Mouse (Mus musculus): ENCODE data around the gene Svep1. TPM values are rescaled to one million over a fixed set of nuclear protein-coding genes. Genes with fewer than 3 reads are reported as not detected.
A peak's percentile ranks its signal among the peaks of the same experiment; 100 is the strongest.

Gene Svep1
- total RNA-seq, 2 experiments from 2014 or later, result 0.45 to 0.86 TPM

GRCm38 (mm10) chr4:58085340-58085739, 121.3 kb downstream of the Svep1 start:
- DNase-seq (ENCODE audit: low spot score in 2 of 2), result no peak

- no peak for DNase-seq (ENCODE audit: low spot score in 2 of 2)
Measured at GRCm38 (mm10) chr4:58084155-58084554, 122.5 kb downstream of the Svep1 start.

GRCm38 (mm10) chr4:58082588-58082987, 124.1 kb downstream of the Svep1 start:
- peak; percentile 42 to 81 for DNase-seq (ENCODE audit: low spot score in 2 of 2)

- peak; percentile 16 to 52 for DNase-seq (ENCODE audit: low spot score in 2 of 2)
Measured at GRCm38 (mm10) chr4:58079631-58080030, 127.0 kb downstream of the Svep1 start.

- DNase-seq (ENCODE audit: low spot score in 2 of 2), result peak in 1 of 2 experiments; percentile 11
Measured at GRCm38 (mm10) chr4:58077950-58078349, 128.7 kb downstream of the Svep1 start.

GRCm38 (mm10) chr4:58077536-58077935, 129.1 kb downstream of the Svep1 start:
- no peak for DNase-seq (ENCODE audit: low spot score in 2 of 2)

GRCm38 (mm10) chr4:58072888-58073287, 133.8 kb downstream of the Svep1 start:
- DNase-seq (ENCODE audit: low spot score in 2 of 2), result no peak

- no peak for DNase-seq (ENCODE audit: low spot score in 2 of 2)
Measured at GRCm38 (mm10) chr4:58068886-58069285, 137.8 kb downstream of the Svep1 start.

GRCm38 (mm10) chr4:58064721-58065120, 141.9 kb downstream of the Svep1 start:
- no peak for DNase-seq (ENCODE audit: low spot score in 2 of 2)

GRCm38 (mm10) chr4:58062933-58063332, 143.7 kb downstream of the Svep1 start:
- no peak for DNase-seq (ENCODE audit: low spot score in 2 of 2)

- DNase-seq (ENCODE audit: low spot score in 2 of 2), result no peak
Measured at GRCm38 (mm10) chr4:58055653-58056052, 151.0 kb downstream of the Svep1 start.

GRCm38 (mm10) chr4:58054441-58054840, 152.2 kb downstream of the Svep1 start:
- no peak for DNase-seq (ENCODE audit: low spot score in 2 of 2)

- no peak for DNase-seq (ENCODE audit: low spot score in 2 of 2)
Measured at GRCm38 (mm10) chr4:58050746-58051145, 155.9 kb downstream of the Svep1 start.

- DNase-seq (ENCODE audit: low spot score in 2 of 2), result no peak
Measured at GRCm38 (mm10) chr4:58050276-58050675, 156.4 kb downstream of the Svep1 start.

- no peak for DNase-seq (ENCODE audit: low spot score in 2 of 2)
Measured at GRCm38 (mm10) chr4:58044833-58045232, 161.8 kb downstream of the Svep1 start.

- no peak for DNase-seq (ENCODE audit: low spot score in 2 of 2)
Measured at GRCm38 (mm10) chr4:58044356-58044755, 162.3 kb downstream of the Svep1 start.

GRCm38 (mm10) chr4:58040093-58040492, 166.6 kb downstream of the Svep1 start:
- DNase-seq (ENCODE audit: low spot score in 2 of 2), result no peak

GRCm38 (mm10) chr4:58037096-58037705, 169.5 kb downstream of the Svep1 start:
- no peak for DNase-seq (ENCODE audit: low spot score in 2 of 2)

- no peak for DNase-seq (ENCODE audit: low spot score in 2 of 2)
Measured at GRCm38 (mm10) chr4:58034663-58035062, 172.0 kb downstream of the Svep1 start.

- DNase-seq (ENCODE audit: low spot score in 2 of 2), result no peak
Measured at GRCm38 (mm10) chr4:58032714-58033113, 173.9 kb downstream of the Svep1 start.

GRCm38 (mm10) chr4:58009024-58009423, 197.6 kb downstream of the Svep1 start, which contains the start of gene Txndc8:
Gene Txndc8 (minus strand): TSS chr4:58009124.
- DNase-seq (ENCODE audit: low spot score in 2 of 2), result no peak

- no peak for DNase-seq (ENCODE audit: low spot score in 2 of 2)
Measured at GRCm38 (mm10) chr4:58003501-58003900, 203.2 kb downstream of the Svep1 start.

Measured in layer of hippocampus, adult 18-20 months (tissue).